ENCODE assay signal across 17 mouse cellular contexts in the genomic region with DNA sequence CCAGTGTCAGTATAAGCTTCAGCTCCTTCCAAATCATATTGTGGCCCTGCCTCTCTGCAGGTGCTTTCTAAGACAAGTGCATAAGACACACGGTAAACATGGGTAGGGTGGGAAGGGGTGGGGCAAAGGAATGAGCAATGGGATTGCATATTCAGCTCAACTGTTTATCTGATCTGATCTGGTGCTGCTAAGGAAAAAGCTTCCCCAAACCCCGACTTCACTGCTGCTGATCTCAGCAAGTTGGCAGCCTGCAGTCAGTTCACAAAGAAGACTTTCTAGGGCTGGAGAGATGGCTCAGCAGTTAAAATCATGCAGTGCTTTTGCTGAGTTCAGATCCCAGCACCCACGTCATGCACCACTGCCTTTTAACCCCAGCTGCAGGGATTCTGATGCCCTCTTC. TPM values are rescaled to one million over a fixed set of nuclear protein-coding genes. Genes with fewer than 3 reads are reported as not detected.
A peak's percentile ranks its signal among the peaks of the same experiment; 100 is the strongest.
DNase-seq lines count a peak whose midpoint lies in the region; ATAC-seq and TF ChIP-seq lines count a peak whose summit lies in the region.
"Had no signal": no experiment of that assay in that cellular context is flagged by ENCODE, and none has a peak within 500 bp of the region (broad histone marks: within the 10 kb centered on the region; RNA-seq: fewer than 3 reads in every experiment).

No protein-coding gene starts in this region.

- H3K27ac ChIP-seq in midbrain, embryonic 10.5 days (replicated peaks): peak overlapping the region; percentile 74
- no peak overlapping the region for H3K27ac ChIP-seq in midbrain, embryonic 14.5 days (replicated peaks; ENCODE audit: low read depth, low read length)
- H3K27ac ChIP-seq in forebrain, postnatal 0 days (ENCODE audit: low read depth, low read length): peak overlapping the region; percentile 35; the same call in 1 of the 2 replicates
- 0 out of 2 replicates have a peak overlapping the region, but pooled peaks have one; percentile 11 for H3K27ac ChIP-seq in hindbrain, embryonic 14.5 days
- peak overlapping the region; percentile 9; the same call in 1 of the 2 replicates for H3K27ac ChIP-seq in stomach, embryonic 15.5 days
- H3K27ac ChIP-seq: layer of hippocampus, adult 2 months had no signal

- no peaks in the 10 kb centered on the region for H3K9me3 ChIP-seq in midbrain, embryonic 10.5 days (replicated peaks)
- no peaks in the 10 kb centered on the region for H3K9me3 ChIP-seq in midbrain, embryonic 14.5 days (ENCODE audit: control insufficient read depth, low read length)
- no peaks in the 10 kb centered on the region for H3K9me3 ChIP-seq in forebrain, postnatal 0 days (ENCODE audit: low read length)
- no peaks in the 10 kb centered on the region for H3K9me3 ChIP-seq in hindbrain, embryonic 14.5 days (ENCODE audit: control insufficient read depth, low read length)
- H3K9me3 ChIP-seq in stomach, embryonic 15.5 days: no peaks in the 10 kb centered on the region

- no peaks in the 10 kb centered on the region for H3K36me3 ChIP-seq in midbrain, embryonic 10.5 days
- no peaks in the 10 kb centered on the region for H3K36me3 ChIP-seq in midbrain, embryonic 14.5 days (ENCODE audit: control insufficient read depth, insufficient read depth, low read length)
- H3K36me3 ChIP-seq in forebrain, postnatal 0 days (ENCODE audit: insufficient read depth): no peaks in the 10 kb centered on the region
- no peaks in the 10 kb centered on the region for H3K36me3 ChIP-seq in hindbrain, embryonic 14.5 days (replicated peaks; ENCODE audit: control insufficient read depth, insufficient read depth)
- H3K36me3 ChIP-seq in stomach, embryonic 15.5 days: no peaks in the 10 kb centered on the region

- peak; percentile 22; the same call in 1 of the 2 replicates for TF ChIP-seq CTCF in forebrain, postnatal 0 days (IDR thresholded peaks at IDR 0.05; ENCODE audit: low read depth)

- H3K4me2 ChIP-seq in midbrain, embryonic 14.5 days (ENCODE audit: low read length): no peak overlapping the region
- no peak overlapping the region for H3K4me2 ChIP-seq in forebrain, postnatal 0 days (ENCODE audit: low read depth)
- H3K4me2 ChIP-seq in hindbrain, embryonic 14.5 days (replicated peaks): no peak overlapping the region
- no peak overlapping the region for H3K4me2 ChIP-seq in stomach, embryonic 15.5 days

- no peaks in the 10 kb centered on the region for H3K27me3 ChIP-seq in midbrain, embryonic 10.5 days (ENCODE audit: low read depth, poor library complexity, severe bottlenecking)
- no peaks in the 10 kb centered on the region for H3K27me3 ChIP-seq in midbrain, embryonic 14.5 days (ENCODE audit: control insufficient read depth, insufficient read depth, low read length)
- no peaks in the 10 kb centered on the region for H3K27me3 ChIP-seq in forebrain, postnatal 0 days (ENCODE audit: insufficient read depth, low read length)
- no peaks in the 10 kb centered on the region for H3K27me3 ChIP-seq in hindbrain, embryonic 14.5 days (ENCODE audit: control insufficient read depth, insufficient read depth, low read length)
- H3K27me3 ChIP-seq in stomach, embryonic 15.5 days (replicated peaks): no peaks in the 10 kb centered on the region

- 73% methylated on average over 3 of the region's 3 CpGs for WGBS in midbrain, embryonic 10.5 days
- WGBS in midbrain, embryonic 14.5 days: 64% methylated on average over 3 of the region's 3 CpGs
- WGBS in forebrain, postnatal 0 days: 35% methylated on average over 3 of the region's 3 CpGs
- WGBS in hindbrain, embryonic 14.5 days: 54% methylated on average over 3 of the region's 3 CpGs
- 30% methylated on average over 3 of the region's 3 CpGs for WGBS in stomach, embryonic 15.5 days

- H3K4me3 ChIP-seq in midbrain, embryonic 10.5 days: no peak overlapping the region
- H3K4me3 ChIP-seq in midbrain, embryonic 14.5 days (replicated peaks; ENCODE audit: low read depth, low read length): no peak overlapping the region
- no peak overlapping the region for H3K4me3 ChIP-seq in forebrain, postnatal 0 days (ENCODE audit: low read depth, low read length)
- no peak overlapping the region for H3K4me3 ChIP-seq in hindbrain, embryonic 14.5 days (replicated peaks; ENCODE audit: low read length)
- H3K4me3 ChIP-seq in stomach, embryonic 15.5 days (replicated peaks): no peak overlapping the region
- H3K4me3 ChIP-seq: layer of hippocampus, adult 2 months had no signal

- no peak overlapping the region for H3K9ac ChIP-seq in midbrain, embryonic 14.5 days (replicated peaks; ENCODE audit: low read length)
- no peak overlapping the region for H3K9ac ChIP-seq in forebrain, postnatal 0 days
- no peak overlapping the region for H3K9ac ChIP-seq in hindbrain, embryonic 14.5 days
- H3K9ac ChIP-seq in stomach, embryonic 15.5 days: no peak overlapping the region

- DNase-seq in midbrain, embryonic 10.5 days (ENCODE audit: low spot score): no peak
- no peak for DNase-seq in midbrain, embryonic 14.5 days
- DNase-seq in forebrain, postnatal 0 days: no peak
- DNase-seq in hindbrain, embryonic 14.5 days (ENCODE audit: low spot score): no peak
- DNase-seq in adrenal gland, postnatal 10 days: no peak
- no peak for DNase-seq in thymus, postnatal 36 days
- DNase-seq: kidney, adult 11 months had no signal

- ATAC-seq in midbrain, embryonic 14.5 days (ENCODE audit: low FRiP score, low TSS enrichment): no peak
- ATAC-seq in forebrain, postnatal 0 days: peak; percentile 44
- ATAC-seq in hindbrain, embryonic 14.5 days (ENCODE audit: low FRiP score): no peak
- no peak for ATAC-seq in stomach, embryonic 15.5 days (ENCODE audit: insufficient read depth, low FRiP score, low read depth)

- peaks cover 46% of the 10 kb centered on the region for H3K4me1 ChIP-seq in midbrain, embryonic 10.5 days
- H3K4me1 ChIP-seq in midbrain, embryonic 14.5 days (ENCODE audit: control insufficient read depth, insufficient read depth, low read length): peaks cover 15% of the 10 kb centered on the region
- peaks cover 13% of the 10 kb centered on the region; the same call in 1 of the 2 replicates for H3K4me1 ChIP-seq in forebrain, postnatal 0 days (ENCODE audit: insufficient read depth)
- peaks cover 18% of the 10 kb centered on the region for H3K4me1 ChIP-seq in hindbrain, embryonic 14.5 days (replicated peaks; ENCODE audit: control insufficient read depth, insufficient read depth, low read length)
- peaks cover 12% of the 10 kb centered on the region for H3K4me1 ChIP-seq in stomach, embryonic 15.5 days

RNA-seq across cellular contexts. Expression of gene Clmp, which starts 24.2 kb away (rescaled TPM):
- 14.7 and 21.0 TPM in 2 replicates for polyA plus RNA-seq in midbrain, embryonic 10.5 days (2016; fragmentation: Nextera tagmentation; extraction: Ambion mirVana)
- 57.4 and 60.2 TPM in 2 replicates for polyA plus RNA-seq in midbrain, embryonic 14.5 days (2014; fragmentation: Nextera tagmentation; extraction: Ambion mirVana)
- 68.5 and 75.4 TPM in 2 replicates for total RNA-seq in forebrain, postnatal 0 days (2014; rRNA removed)
- 49.4 and 53.5 TPM in 2 replicates for polyA plus RNA-seq in forebrain, postnatal 0 days (2015; fragmentation: Nextera tagmentation; extraction: Ambion mirVana)
- 56.6 and 62.9 TPM in 2 replicates for polyA plus RNA-seq in hindbrain, embryonic 14.5 days (2014; fragmentation: Nextera tagmentation; extraction: Ambion mirVana)
- polyA plus RNA-seq in stomach, embryonic 15.5 days (2015; fragmentation: Nextera tagmentation; extraction: Ambion mirVana): 27.2 and 29.2 TPM in 2 replicates
- total RNA-seq in adrenal gland, postnatal 10 days (2021): 1 to 10 TPM; 8.5 to 9.0 TPM
- total RNA-seq: CH12.LX had no signal

RNA-seq across cellular contexts. Expression of gene Gm21915, which starts 39.6 kb away (rescaled TPM):
- not detected in 2 replicates for polyA plus RNA-seq in midbrain, embryonic 10.5 days (2016; fragmentation: Nextera tagmentation; extraction: Ambion mirVana)
- polyA plus RNA-seq in midbrain, embryonic 14.5 days (2014; fragmentation: Nextera tagmentation; extraction: Ambion mirVana): not detected in 2 replicates
- total RNA-seq in forebrain, postnatal 0 days (2014; rRNA removed): not detected in 2 replicates
- polyA plus RNA-seq in forebrain, postnatal 0 days (2015; fragmentation: Nextera tagmentation; extraction: Ambion mirVana): not detected in 2 replicates
- polyA plus RNA-seq in hindbrain, embryonic 14.5 days (2014; fragmentation: Nextera tagmentation; extraction: Ambion mirVana): not detected in 2 replicates
- not detected in 2 replicates for polyA plus RNA-seq in stomach, embryonic 15.5 days (2015; fragmentation: Nextera tagmentation; extraction: Ambion mirVana)
- not detected for total RNA-seq in adrenal gland, postnatal 10 days (2021)
- total RNA-seq: CH12.LX; heart, adult 18-20 months; layer of hippocampus, adult 2 months; left cerebral cortex, postnatal 25 days; liver, adult 2 months had no signal
- polyA plus RNA-seq: cerebellum, adult 2 months; heart, postnatal 0 days; liver, adult 2 months; lung, embryonic 16.5 days; thymus, postnatal 0 days had no signal
